Mouse (Mus musculus): ENCODE results near the gene Otop3.

Gene Otop3

GRCm38 (mm10) chr11:115318245-115319027 is 16.1 kb upstream of the Otop3 start:
- no peak for ATAC-seq (ENCODE audit: low TSS enrichment)

- no peak for ATAC-seq (ENCODE audit: low TSS enrichment)
Measured at GRCm38 (mm10) chr11:115319704-115320383, 14.7 kb upstream of the Otop3 start.

- ATAC-seq (ENCODE audit: low TSS enrichment), result peak; percentile 69
Measured at GRCm38 (mm10) chr11:115321906-115322693, 12.4 kb upstream of the Otop3 start, which contains the start of gene Ush1g. Ush1g (minus strand) TSS chr11:115322041.

- no peak for ATAC-seq (ENCODE audit: low TSS enrichment)
Measured at GRCm38 (mm10) chr11:115323354-115323753, 11.2 kb upstream of the Otop3 start.

GRCm38 (mm10) chr11:115326730-115327129 is 7.8 kb upstream of the Otop3 start:
- peak; percentile 72 for ATAC-seq (ENCODE audit: low TSS enrichment)

- ATAC-seq (ENCODE audit: low TSS enrichment), result no peak
Measured at GRCm38 (mm10) chr11:115329339-115329738, 5.2 kb upstream of the Otop3 start.

- ATAC-seq (ENCODE audit: low TSS enrichment), result no peak
Measured at GRCm38 (mm10) chr11:115335223-115335622, 692 bp downstream of the Otop3 start.

- no peak for ATAC-seq (ENCODE audit: low TSS enrichment)
Measured at GRCm38 (mm10) chr11:115336115-115336514, 1.6 kb downstream of the Otop3 start.

- ATAC-seq (ENCODE audit: low TSS enrichment), result no peak
Measured at GRCm38 (mm10) chr11:115337350-115337749, 2.8 kb downstream of the Otop3 start.

- ATAC-seq (ENCODE audit: low TSS enrichment), result no peak
Measured at GRCm38 (mm10) chr11:115337826-115338225, 3.3 kb downstream of the Otop3 start.

GRCm38 (mm10) chr11:115341246-115341645 is 6.7 kb downstream of the Otop3 start:
- no peak for ATAC-seq (ENCODE audit: low TSS enrichment)

GRCm38 (mm10) chr11:115341866-115342265 is 7.3 kb downstream of the Otop3 start:
- no peak for ATAC-seq (ENCODE audit: low TSS enrichment)

GRCm38 (mm10) chr11:115344967-115345366 is 10.4 kb downstream of the Otop3 start:
- ATAC-seq (ENCODE audit: low TSS enrichment), result peak; percentile 28; the same call in 1 of the 2 replicates

GRCm38 (mm10) chr11:115345515-115345914 is 11.0 kb downstream of the Otop3 start:
- ATAC-seq (ENCODE audit: low TSS enrichment), result no peak

- ATAC-seq (ENCODE audit: low TSS enrichment), result no peak
Measured at GRCm38 (mm10) chr11:115348681-115349248, 14.2 kb downstream of the Otop3 start.

- no peak for ATAC-seq (ENCODE audit: low TSS enrichment)
Measured at GRCm38 (mm10) chr11:115349976-115350375, 15.4 kb downstream of the Otop3 start.

- no peak for ATAC-seq (ENCODE audit: low TSS enrichment)
Measured at GRCm38 (mm10) chr11:115353375-115353774, 18.8 kb downstream of the Otop3 start.

- ATAC-seq (ENCODE audit: low TSS enrichment), result peak; percentile 71; the same call in 1 of the 2 replicates
Measured at GRCm38 (mm10) chr11:115354183-115354582, 19.7 kb downstream of the Otop3 start.

GRCm38 (mm10) chr11:115358468-115358867 is 23.9 kb downstream of the Otop3 start:
- ATAC-seq (ENCODE audit: low TSS enrichment), result peak; percentile 25; the same call in 1 of the 2 replicates

- peak; percentile 31; the same call in 1 of the 2 replicates for ATAC-seq (ENCODE audit: low TSS enrichment)
Measured at GRCm38 (mm10) chr11:115359293-115359692, 24.8 kb downstream of the Otop3 start.

- no peak for ATAC-seq (ENCODE audit: low TSS enrichment)
Measured at GRCm38 (mm10) chr11:115359726-115360125, 25.2 kb downstream of the Otop3 start.

- no peak for ATAC-seq (ENCODE audit: low TSS enrichment)
Measured at GRCm38 (mm10) chr11:115364136-115364535, 29.6 kb downstream of the Otop3 start.

Measured in frontal cortex, adult (tissue).